Mouse (Mus musculus) myocyte (in vitro differentiated cells): ENCODE results near the gene Oas1a. TPM values are rescaled to one million over a fixed set of nuclear protein-coding genes. Genes with fewer than 3 reads are reported as not detected.
A peak's percentile ranks its signal among the peaks of the same experiment; 100 is the strongest.
"Not testable (repeated sequence)": the region's sequence is repeated elsewhere in the genome, so short reads cannot be mapped to it uniquely, and the experiment has no call there.

ENCODE experiments used
- H3K27me3 ChIP-seq: one replicate; pipeline ENCODE4 v1.6.1; 2011; ENCODE audit not compliant: control insufficient read depth, insufficient read depth, insufficient read length
- H3K36me3 ChIP-seq: one replicate; pipeline ENCODE4 v1.6.1; 2011; ENCODE audit not compliant: control insufficient read depth, insufficient read depth
- H3K4me2 ChIP-seq: one replicate; pipeline ENCODE4 v1.6.1; 2011; ENCODE audit warnings: low read depth, control low read depth
- H3K4me3 ChIP-seq: one replicate; pipeline ENCODE4 v1.5.1; 2011; ENCODE audit warnings: mild to moderate bottlenecking, control low read depth, moderate library complexity
- H3K79me2 ChIP-seq: one replicate; pipeline ENCODE4 v1.6.1; 2011; ENCODE audit not compliant: control insufficient read depth, insufficient read depth
- H3ac ChIP-seq: one replicate; pipeline ENCODE4 v1.6.1; 2011; ENCODE audit not compliant: control insufficient read depth, insufficient read length
- CEBPB ChIP-seq: IDR thresholded peaks from 2 replicates; pipeline ENCODE4 v1.6.1; 2011; ENCODE audit warnings: mild to moderate bottlenecking, moderate library complexity; ENCODE audit not compliant: poor library complexity, insufficient read depth, severe bottlenecking
- E2F4 ChIP-seq: IDR thresholded peaks from one replicate; pipeline ENCODE4 v1.6.1; 2011; ENCODE audit warnings: mild to moderate bottlenecking, control low read depth, moderate library complexity; ENCODE audit not compliant: insufficient read depth
- MAX ChIP-seq: IDR thresholded peaks from one replicate; pipeline ENCODE4 v1.6.1; 2011; ENCODE audit warnings: low read depth, mild to moderate bottlenecking, control low read depth
- MYOD1 ChIP-seq, 3 experiments: IDR thresholded peaks; one replicate each; pipeline ENCODE4 v1.6.1; 2011; ENCODE audit warnings: control low read depth in 2 of 3, low read depth in 2 of 3, mild to moderate bottlenecking in 2 of 3, moderate library complexity in 1 of 3; ENCODE audit not compliant: insufficient read length in 2 of 3, control insufficient read depth in 1 of 3
- MYOG ChIP-seq, 3 experiments: IDR thresholded peaks; one replicate each; pipeline ENCODE4 v1.6.1; 2011; ENCODE audit warnings: control low read depth in 2 of 3, low read depth in 2 of 3, mild to moderate bottlenecking in 2 of 3; ENCODE audit not compliant: insufficient read length in 2 of 3, control insufficient read depth in 1 of 3, insufficient read depth in 1 of 3
- POLR2A ChIP-seq: IDR thresholded peaks from one replicate; pipeline ENCODE4 v1.6.1; 2011; ENCODE audit warnings: low read depth, mild to moderate bottlenecking, control low read depth, moderate library complexity; ENCODE audit not compliant: insufficient read length
- POLR2AphosphoS2 ChIP-seq: IDR thresholded peaks from one replicate; pipeline ENCODE4 v1.6.1; 2011; ENCODE audit warnings: low read depth, control low read depth; ENCODE audit not compliant: insufficient read length
- REST ChIP-seq: IDR thresholded peaks from one replicate; pipeline ENCODE4 v1.6.1; 2011; ENCODE audit warnings: mild to moderate bottlenecking, control low read depth, moderate library complexity; ENCODE audit not compliant: insufficient read depth, insufficient read length
- SRF ChIP-seq: IDR thresholded peaks from one replicate; pipeline ENCODE4 v1.6.1; 2011; ENCODE audit warnings: low read depth; ENCODE audit not compliant: control insufficient read depth, insufficient read length
- TCF12 ChIP-seq: IDR thresholded peaks from one replicate; pipeline ENCODE4 v1.6.1; 2011; ENCODE audit warnings: mild to moderate bottlenecking, control low read depth; ENCODE audit not compliant: poor library complexity, insufficient read depth, severe bottlenecking
- TCF3 ChIP-seq: IDR thresholded peaks from one replicate; pipeline ENCODE4 v1.6.1; 2011; ENCODE audit warnings: low read depth, control low read depth; ENCODE audit not compliant: insufficient read length
- USF1 ChIP-seq: IDR thresholded peaks from one replicate; pipeline ENCODE4 v1.6.1; 2011; ENCODE audit warnings: low read depth, mild to moderate bottlenecking, control low read depth, moderate library complexity
- polyA plus RNA-seq: library from polyadenylated mRNA; unstranded; fragments of >200 nt; fragmentation: generic; extraction: Trizol; gene quantifications from one replicate; pipeline ENCODE4 v1.2.1, GENCODE M21; 2012; ENCODE audit warnings: missing spikeins

Gene Oas1a
- 0.06 TPM for polyA plus RNA-seq

DNA sequence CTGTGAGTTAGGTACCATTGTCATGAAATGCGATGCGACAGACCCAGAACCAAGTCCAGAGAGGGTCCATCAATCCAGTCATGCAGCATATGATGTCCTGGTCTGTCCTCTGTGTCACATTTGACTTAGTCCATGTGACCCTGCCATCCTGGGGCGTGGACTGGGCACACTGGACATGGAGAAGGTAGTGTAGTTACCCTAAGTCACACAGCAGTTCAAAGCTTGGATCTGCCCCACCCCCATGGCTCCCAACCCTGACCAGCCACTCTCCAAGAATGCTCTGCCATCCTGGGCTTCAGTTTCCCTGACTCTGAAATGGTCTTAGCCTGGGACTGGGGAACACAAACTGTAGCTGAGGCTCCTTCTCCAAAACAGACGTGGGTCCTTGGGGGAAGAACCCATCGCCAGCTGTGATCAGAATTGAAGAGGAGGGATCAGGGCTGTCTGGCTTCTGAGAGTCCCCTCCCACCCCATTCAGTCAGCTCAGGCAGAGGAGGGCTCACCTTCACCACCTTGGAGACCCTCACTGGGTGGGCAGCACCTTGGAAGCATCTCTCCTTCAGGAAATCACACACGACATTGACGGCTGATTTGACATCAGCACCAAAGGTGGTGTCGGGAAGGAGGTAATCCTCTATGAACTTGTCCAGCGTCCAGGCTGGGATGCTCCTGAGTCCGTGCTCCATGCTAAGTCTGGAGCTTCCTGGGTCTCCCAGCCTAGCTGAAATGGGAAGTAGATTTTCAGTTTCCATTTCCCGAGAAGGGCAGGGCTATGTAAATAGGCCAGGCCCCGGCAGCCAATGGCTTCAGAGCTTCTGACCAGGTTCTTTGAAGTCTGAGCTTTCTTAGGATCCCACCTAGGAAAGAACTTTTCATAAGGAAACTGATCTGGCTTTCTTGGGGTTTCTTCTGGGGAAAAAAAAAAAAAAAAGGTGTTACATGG lies at the start of gene Oas1a:
Oas1a (minus strand) TSS at position 731 of the 943 bp plus-strand sequence.
- H3K79me2 ChIP-seq, H3K4me3 ChIP-seq, H3K36me3 ChIP-seq, H3K4me2 ChIP-seq, H3K27me3 ChIP-seq, H3ac ChIP-seq: not testable (repeated sequence)

DNA sequence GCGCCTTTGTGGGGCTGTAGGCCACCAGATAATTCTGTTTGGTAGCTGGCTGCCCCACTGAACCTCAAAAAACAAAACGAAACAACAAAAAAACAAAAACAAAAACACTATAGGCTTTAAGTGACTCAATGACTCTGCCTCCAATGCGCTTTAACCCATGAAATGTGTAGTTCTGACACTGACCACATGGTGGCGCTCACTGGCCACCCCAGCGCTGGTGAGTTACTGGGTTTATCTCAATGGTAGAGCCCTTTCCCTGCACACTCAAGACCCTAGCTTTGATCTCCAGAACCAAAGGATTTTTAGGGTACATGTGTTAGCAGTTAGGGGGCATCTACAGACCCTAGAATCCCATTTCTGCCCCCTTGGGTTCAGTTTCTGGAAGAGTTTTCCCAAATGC lies 46.7 kb upstream of the Oas1a start:
- no peak overlapping the region for H3ac ChIP-seq
- no peaks in the 10 kb centered on the region for H3K27me3 ChIP-seq
- H3K4me2 ChIP-seq, result no peak overlapping the region
- H3K4me3 ChIP-seq, result no peak overlapping the region
- no peaks in the 10 kb centered on the region for H3K79me2 ChIP-seq
- H3K36me3 ChIP-seq, result no peaks in the 10 kb centered on the region
- TF ChIP-seq USF1, result no peak
- TF ChIP-seq MYOG (IDR thresholded peaks at IDR 0.05; ENCODE audit: control insufficient read depth in 1 of 3, insufficient read depth in 1 of 3, insufficient read length in 2 of 3, low read depth in 2 of 3), result no peak
- TF ChIP-seq TCF12, result no peak
- TF ChIP-seq MYOD1 (IDR thresholded peaks at IDR 0.05; ENCODE audit: control insufficient read depth in 1 of 3, insufficient read length in 2 of 3, low read depth in 2 of 3), result no peak
- no peak for TF ChIP-seq TCF3
- TF ChIP-seq CEBPB, result no peak
- TF ChIP-seq POLR2A, result no peak
- TF ChIP-seq SRF, result no peak
- TF ChIP-seq REST, result no peak
- no peak for TF ChIP-seq MAX
- no peak for TF ChIP-seq POLR2AphosphoS2
- TF ChIP-seq E2F4, result no peak

GRCm38 (mm10) chr5:120952242-120952770 lies 45.0 kb upstream of the Oas1a start:
- TF ChIP-seq MYOG (IDR thresholded peaks at IDR 0.05; ENCODE audit: control insufficient read depth in 1 of 3, insufficient read depth in 1 of 3, insufficient read length in 2 of 3, low read depth in 2 of 3) (no peak), SRF (no peak), E2F4 (no peak), TCF3 (no peak), CEBPB (no peak), POLR2AphosphoS2 (no peak), TCF12 (no peak), MYOD1 (IDR thresholded peaks at IDR 0.05; ENCODE audit: control insufficient read depth in 1 of 3, insufficient read length in 2 of 3, low read depth in 2 of 3) (no peak), MAX (no peak), USF1 (no peak), REST (no peak), POLR2A (no peak)
- no peaks in the 10 kb centered on the region for H3K27me3 ChIP-seq
- H3K79me2 ChIP-seq, result no peaks in the 10 kb centered on the region
- no peak overlapping the region for H3ac ChIP-seq
- H3K4me2 ChIP-seq, result peak overlapping the region; percentile 36
- no peaks in the 10 kb centered on the region for H3K36me3 ChIP-seq
- H3K4me3 ChIP-seq, result peak overlapping the region; percentile 13

- H3K36me3 ChIP-seq, result no peaks in the 10 kb centered on the region
- H3K4me3 ChIP-seq, result no peak overlapping the region
- H3K79me2 ChIP-seq, result no peaks in the 10 kb centered on the region
- peaks cover 18% of the 10 kb centered on the region for H3K27me3 ChIP-seq
- no peak overlapping the region for H3K4me2 ChIP-seq
- H3ac ChIP-seq, result no peak overlapping the region
- TF ChIP-seq MYOD1 (IDR thresholded peaks at IDR 0.05; ENCODE audit: control insufficient read depth in 1 of 3, insufficient read length in 2 of 3, low read depth in 2 of 3), result no peak
- no peak for TF ChIP-seq POLR2AphosphoS2
- no peak for TF ChIP-seq TCF12
- TF ChIP-seq POLR2A, result no peak
- no peak for TF ChIP-seq MAX
- TF ChIP-seq MYOG (IDR thresholded peaks at IDR 0.05; ENCODE audit: control insufficient read depth in 1 of 3, insufficient read depth in 1 of 3, insufficient read length in 2 of 3, low read depth in 2 of 3), result no peak
- TF ChIP-seq REST, result no peak
- no peak for TF ChIP-seq TCF3
- no peak for TF ChIP-seq USF1
- TF ChIP-seq E2F4, result no peak
- no peak for TF ChIP-seq CEBPB
- TF ChIP-seq SRF, result no peak
These were observed 34.8 kb upstream of the Oas1a start for GRCm38 (mm10) chr5:120942076-120942475.

GRCm38 (mm10) chr5:120938586-120938985 lies 31.3 kb upstream of the Oas1a start:
- H3K36me3 ChIP-seq, result no peaks in the 10 kb centered on the region
- H3K4me2 ChIP-seq, result no peak overlapping the region
- no peak overlapping the region for H3K4me3 ChIP-seq
- no peak overlapping the region for H3ac ChIP-seq
- no peaks in the 10 kb centered on the region for H3K79me2 ChIP-seq
- TF ChIP-seq MAX (no peak), E2F4 (no peak), MYOD1 (IDR thresholded peaks at IDR 0.05; ENCODE audit: control insufficient read depth in 1 of 3, insufficient read length in 2 of 3, low read depth in 2 of 3) (no peak), MYOG (IDR thresholded peaks at IDR 0.05; ENCODE audit: control insufficient read depth in 1 of 3, insufficient read depth in 1 of 3, insufficient read length in 2 of 3, low read depth in 2 of 3) (no peak), POLR2A (no peak), CEBPB (no peak), USF1 (no peak), TCF12 (no peak), TCF3 (no peak), SRF (no peak), POLR2AphosphoS2 (no peak), REST (no peak)
- no peaks in the 10 kb centered on the region for H3K27me3 ChIP-seq
